Mouse (Mus musculus) heart, embryonic 15.5 days (tissue): ENCODE measurements around the gene Cyp2d10. TPM values are rescaled to one million over a fixed set of nuclear protein-coding genes. Genes with fewer than 3 reads are reported as not detected.
A peak's percentile ranks its signal among the peaks of the same experiment; 100 is the strongest.
"Not testable (repeated sequence)": the region's sequence is repeated elsewhere in the genome, so short reads cannot be mapped to it uniquely, and the experiment has no call there.

Source experiments
- ATAC-seq: fragments of 200-750 bp; cut with Nextera tagmentation; replicated peaks from 2 replicates; pipeline ENCODE4 v1.8.0; 2017; ENCODE audit warnings: low read depth, moderate TSS enrichment; ENCODE audit not compliant: insufficient number of reproducible peaks, insufficient read depth, low FRiP score
- H3K27ac ChIP-seq: fragments of 300-500 bp; sonication (generic); 2 replicates; pipeline ENCODE4 v1.5.1; 2015; ENCODE audit warnings: mild to moderate bottlenecking, inconsistent platforms
- H3K27me3 ChIP-seq: fragments of 300-500 bp; sonication (generic); 2 replicates; pipeline ENCODE4 v1.6.1; 2015; ENCODE audit warnings: inconsistent platforms
- H3K36me3 ChIP-seq: fragments of 300-500 bp; sonication (generic); 2 replicates; pipeline ENCODE4 v1.6.1; 2015; ENCODE audit warnings: mild to moderate bottlenecking, inconsistent platforms
- H3K4me1 ChIP-seq: fragments of 300-500 bp; sonication (generic); replicated peaks from 2 replicates; pipeline ENCODE4 v1.6.1; 2015; ENCODE audit warnings: inconsistent platforms
- H3K4me2 ChIP-seq: fragments of 300-500 bp; sonication (generic); 2 replicates; pipeline ENCODE4 v1.6.1; 2015; ENCODE audit warnings: inconsistent platforms, mild to moderate bottlenecking, moderate library complexity
- H3K4me3 ChIP-seq: fragments of 300-500 bp; sonication (generic); 2 replicates; pipeline ENCODE4 v1.5.1; 2015; ENCODE audit warnings: mild to moderate bottlenecking, inconsistent platforms
- H3K9ac ChIP-seq: fragments of 300-500 bp; sonication (generic); 2 replicates; pipeline ENCODE4 v1.6.1; 2015; ENCODE audit warnings: mild to moderate bottlenecking, inconsistent platforms
- H3K9me3 ChIP-seq: fragments of 300-500 bp; sonication (generic); replicated peaks from 2 replicates; pipeline ENCODE4 v1.6.1; 2016; ENCODE audit warnings: inconsistent platforms
- WGBS: fragments of 180-500 bp; shearing (Covaris S2); methylation state at CpG from one replicate; pipeline ENCODE4 v1.1.7; 2015; ENCODE audit warnings: mixed read lengths; 5-methylcytosine and 5-hydroxymethylcytosine counted together
- polyA plus RNA-seq: library from polyadenylated mRNA; unstranded; fragments of >200 nt; fragmentation: Nextera tagmentation; extraction: Ambion mirVana; gene quantifications from 2 replicates; pipeline ENCODE4 v1.2.1, GENCODE M21; 2015

Cyp2d10 gene
- polyA plus RNA-seq, 1 experiment from 2014 or later, result not detected

DNA sequence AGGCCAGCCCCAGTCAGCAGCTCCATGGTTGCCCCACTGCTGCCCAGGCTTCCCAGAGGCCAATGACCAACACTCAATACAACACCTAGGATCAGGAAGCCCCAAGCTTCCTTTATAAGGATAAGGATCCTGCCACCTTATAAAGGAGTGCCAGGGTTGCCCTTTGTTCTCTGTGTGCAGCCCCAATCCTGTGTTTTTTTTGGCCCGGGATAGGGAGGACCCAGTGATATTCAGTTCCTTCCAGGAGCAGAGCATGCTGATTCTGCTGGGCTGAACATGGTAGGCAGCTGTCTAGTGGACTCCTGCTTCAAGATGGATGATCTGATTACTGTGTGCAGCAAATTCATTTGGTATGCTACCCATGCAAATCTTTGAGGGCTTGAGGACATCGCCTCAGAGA lies 13.1 kb downstream of the Cyp2d10 start, which contains the start of gene Cyp2d11:
Gene Cyp2d11, minus strand, starts transcription at position 101 of the 400 bp plus-strand sequence.
- not testable (repeated sequence) for H3K4me1 ChIP-seq, H3K4me3 ChIP-seq, H3K27me3 ChIP-seq, H3K27ac ChIP-seq, H3K9me3 ChIP-seq, H3K36me3 ChIP-seq, H3K9ac ChIP-seq, H3K4me2 ChIP-seq, ATAC-seq
- 84% methylated on average over 2 of the region's 2 CpGs for WGBS

DNA sequence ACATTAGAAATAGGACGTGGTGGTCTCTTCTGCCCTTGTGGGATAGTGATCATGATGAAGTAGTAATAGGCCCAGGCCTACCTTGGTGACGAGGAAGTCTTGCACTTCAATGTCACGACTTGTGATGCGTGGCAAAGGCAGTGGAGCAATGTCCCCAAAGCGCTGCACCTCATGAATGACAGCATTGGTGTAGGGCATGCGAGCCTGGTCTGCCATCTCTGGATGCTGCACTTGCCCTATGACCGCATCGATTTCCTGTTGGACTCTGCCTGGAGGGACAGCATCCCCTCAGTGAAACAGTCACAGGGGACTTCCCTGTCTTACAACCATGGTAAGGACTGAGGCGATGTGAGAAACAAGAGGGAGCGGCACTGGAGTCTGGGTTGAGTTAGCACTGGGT lies 17.1 kb downstream of the Cyp2d10 start:
- ATAC-seq, H3K4me1 ChIP-seq, H3K4me3 ChIP-seq, H3K4me2 ChIP-seq, H3K27me3 ChIP-seq, H3K36me3 ChIP-seq, H3K9me3 ChIP-seq, H3K27ac ChIP-seq, H3K9ac ChIP-seq: not testable (repeated sequence)
- WGBS, result 88% methylated on average over 10 of the region's 10 CpGs

DNA sequence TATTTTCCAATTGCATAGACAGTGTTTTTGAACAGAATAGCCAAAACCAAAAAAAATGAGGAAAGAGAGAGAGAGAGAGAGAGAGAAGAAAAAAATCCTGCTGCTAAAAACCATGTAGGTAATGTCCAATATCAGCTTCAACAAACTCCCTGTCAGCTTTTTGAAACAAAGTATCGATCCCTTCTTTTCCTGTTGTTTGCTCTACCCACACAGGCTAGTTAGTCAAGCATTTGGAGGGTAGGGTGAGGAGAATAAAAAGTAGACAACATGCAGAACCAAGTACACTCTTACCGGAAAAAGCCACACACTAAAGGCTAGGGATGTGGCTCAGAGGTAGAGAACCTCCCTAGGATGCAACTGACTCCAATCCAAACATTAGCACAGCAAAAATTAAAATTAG lies 21.3 kb downstream of the Cyp2d10 start:
- WGBS, result 89% methylated on average over 2 of the region's 2 CpGs

DNA sequence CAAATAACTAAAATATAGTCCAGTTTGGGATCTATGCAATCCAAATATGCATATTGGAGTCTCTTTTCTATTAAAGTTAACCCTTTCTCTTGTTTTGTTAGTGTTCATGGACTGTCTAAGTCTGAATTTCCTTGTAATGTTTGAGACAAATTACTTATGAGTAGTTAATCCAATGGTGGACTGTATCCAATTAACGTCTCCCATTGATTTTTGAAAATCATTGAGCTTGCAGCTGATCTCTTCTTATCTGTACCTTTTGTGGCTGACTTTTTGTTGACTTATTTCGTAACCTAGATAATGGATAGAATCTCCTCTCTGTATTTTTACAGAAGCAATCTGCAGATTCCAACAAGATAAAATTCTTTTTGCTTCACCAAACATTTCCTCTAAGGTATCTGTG lies 24.6 kb downstream of the Cyp2d10 start:
- no peak for ATAC-seq
- H3K9me3 ChIP-seq, result no peaks in the 10 kb centered on the region
- H3K27me3 ChIP-seq, result no peaks in the 10 kb centered on the region
- H3K27ac ChIP-seq, result no peak overlapping the region
- H3K4me2 ChIP-seq, result no peak overlapping the region
- H3K4me1 ChIP-seq, result peaks cover 26% of the 10 kb centered on the region
- 85% methylated on average over 2 of the region's 2 CpGs for WGBS
- no peaks in the 10 kb centered on the region for H3K36me3 ChIP-seq
- no peak overlapping the region for H3K9ac ChIP-seq
- no peak overlapping the region for H3K4me3 ChIP-seq

More for the DNA sequence above, 21.3 kb downstream of the Cyp2d10 start:
- H3K27ac ChIP-seq, result no peak overlapping the region
- no peak overlapping the region for H3K4me3 ChIP-seq
- no peaks in the 10 kb centered on the region for H3K36me3 ChIP-seq
- H3K27me3 ChIP-seq, result no peaks in the 10 kb centered on the region
- no peak for ATAC-seq
- peaks cover 5% of the 10 kb centered on the region; the same call in 1 of the 2 replicates for H3K4me1 ChIP-seq
- H3K9ac ChIP-seq, result no peak overlapping the region
- H3K4me2 ChIP-seq, result no peak overlapping the region
- H3K9me3 ChIP-seq, result no peaks in the 10 kb centered on the region

DNA sequence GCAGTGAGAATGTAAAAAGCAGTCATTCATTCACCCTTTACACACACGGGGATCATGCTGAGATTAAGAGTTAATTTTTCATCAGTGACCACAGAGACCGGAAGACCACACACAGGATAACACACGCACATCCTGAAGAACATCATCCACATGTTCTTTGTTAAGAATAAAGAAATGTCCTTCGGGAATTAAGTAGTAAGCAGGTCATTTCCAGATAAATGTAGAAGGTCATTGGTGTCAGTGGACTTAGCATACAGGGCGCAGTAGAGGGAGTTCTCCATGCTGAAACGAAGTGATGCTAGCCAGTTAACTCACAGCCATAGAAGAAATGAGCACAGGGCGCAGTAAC lies 26.3 kb downstream of the Cyp2d10 start:
- 30% methylated on average over 7 of the region's 7 CpGs for WGBS
- no peak for ATAC-seq
- no peaks in the 10 kb centered on the region for H3K9me3 ChIP-seq
- no peaks in the 10 kb centered on the region for H3K27me3 ChIP-seq
- H3K27ac ChIP-seq, result peak overlapping the region; percentile 72
- peak overlapping the region; percentile 46; the same call in 1 of the 2 replicates for H3K9ac ChIP-seq
- peaks cover 40% of the 10 kb centered on the region for H3K4me1 ChIP-seq
- peak overlapping the region; percentile 60 for H3K4me3 ChIP-seq
- H3K36me3 ChIP-seq, result no peaks in the 10 kb centered on the region
- peak overlapping the region; percentile 82 for H3K4me2 ChIP-seq

DNA sequence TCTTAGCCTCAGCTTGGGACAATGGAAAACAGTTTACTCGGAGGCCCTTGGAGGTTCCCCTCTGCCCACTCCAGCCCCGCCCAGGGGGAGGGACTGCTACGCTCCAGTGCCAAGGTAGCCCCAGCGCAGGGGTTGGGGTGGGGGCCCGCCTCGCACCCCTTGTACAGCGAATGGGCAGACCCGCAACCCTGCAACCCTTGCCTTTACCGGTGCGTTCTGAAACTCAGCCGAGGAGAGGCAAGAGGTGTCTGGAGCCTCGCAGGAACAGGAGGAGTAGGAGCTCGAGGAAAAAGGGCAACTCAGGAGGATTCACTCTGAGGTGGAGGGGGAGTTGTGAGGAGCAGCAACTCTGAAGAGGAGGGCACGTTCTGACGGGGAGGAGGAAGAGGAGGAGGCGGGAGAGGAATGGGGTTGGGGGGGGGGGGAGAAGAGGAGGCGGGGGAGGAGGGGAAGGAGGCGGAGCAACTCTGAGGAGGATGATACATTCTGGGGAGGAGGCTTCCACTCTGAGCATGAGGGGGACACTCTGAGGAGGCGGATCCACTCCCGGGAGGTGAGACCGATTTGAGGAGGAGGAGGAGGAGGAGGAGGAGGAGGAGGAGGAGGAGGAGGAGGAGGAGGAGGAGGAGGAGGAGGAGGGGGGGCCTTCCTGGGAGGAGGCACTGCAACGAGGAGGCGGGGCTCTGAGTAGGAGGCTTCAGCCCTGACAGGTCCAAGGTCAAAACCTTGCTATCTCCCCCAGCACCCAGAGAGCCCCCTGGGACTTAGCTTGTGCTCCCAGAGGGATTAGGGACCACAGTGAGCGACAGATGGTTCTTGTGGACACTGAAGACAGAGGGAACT lies 26.9 kb downstream of the Cyp2d10 start, which contains the start of gene Cyp2d22:
Gene Cyp2d22, minus strand, starts transcription at position 390 of the 843 bp plus-strand sequence.
- peak within 1 kb of the TSS; percentile 82 for H3K4me2 ChIP-seq
- H3K36me3 ChIP-seq, result no peaks in the 10 kb centered on the region
- WGBS, result 2% methylated on average over 18 of the region's 24 CpGs
- peak within 1 kb of the TSS; percentile 65 for H3K9ac ChIP-seq
- no peaks in the 10 kb centered on the region for H3K9me3 ChIP-seq
- peaks cover 41% of the 10 kb centered on the region for H3K4me1 ChIP-seq
- no peaks in the 10 kb centered on the region for H3K27me3 ChIP-seq
- peak; percentile 62 for ATAC-seq
- H3K27ac ChIP-seq, result peak within 1 kb of the TSS; percentile 89
- H3K4me3 ChIP-seq, result peak within 1 kb of the TSS; percentile 60

DNA sequence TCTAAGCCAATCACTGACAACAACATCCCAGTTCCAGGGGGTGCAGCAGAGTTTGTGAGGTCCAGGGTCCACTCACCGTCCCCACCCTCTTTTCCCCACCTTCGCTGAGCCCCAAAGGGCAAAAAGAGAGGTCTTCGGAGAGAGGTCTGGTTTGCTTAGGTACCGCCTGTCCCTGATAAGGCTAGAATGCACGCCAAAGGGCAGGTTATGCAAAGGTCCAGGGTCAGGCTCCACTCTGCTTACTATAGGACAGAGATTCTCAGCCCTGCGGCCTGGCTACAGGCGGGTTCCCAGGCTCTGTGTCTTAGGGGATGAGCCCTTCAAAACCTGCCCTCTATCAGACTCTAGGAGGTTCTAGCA lies 27.5 kb downstream of the Cyp2d10 start:
- no peaks in the 10 kb centered on the region for H3K27me3 ChIP-seq
- peak; percentile 3; the same call in 1 of the 2 replicates for ATAC-seq
- no peaks in the 10 kb centered on the region for H3K36me3 ChIP-seq
- H3K27ac ChIP-seq, result peak overlapping the region; percentile 89
- 22% methylated on average over 7 of the region's 7 CpGs for WGBS
- H3K4me1 ChIP-seq, result peaks cover 41% of the 10 kb centered on the region
- H3K4me3 ChIP-seq, result peak overlapping the region; percentile 60
- no peaks in the 10 kb centered on the region for H3K9me3 ChIP-seq
- H3K9ac ChIP-seq, result peak overlapping the region; percentile 65
- H3K4me2 ChIP-seq, result peak overlapping the region; percentile 82

DNA sequence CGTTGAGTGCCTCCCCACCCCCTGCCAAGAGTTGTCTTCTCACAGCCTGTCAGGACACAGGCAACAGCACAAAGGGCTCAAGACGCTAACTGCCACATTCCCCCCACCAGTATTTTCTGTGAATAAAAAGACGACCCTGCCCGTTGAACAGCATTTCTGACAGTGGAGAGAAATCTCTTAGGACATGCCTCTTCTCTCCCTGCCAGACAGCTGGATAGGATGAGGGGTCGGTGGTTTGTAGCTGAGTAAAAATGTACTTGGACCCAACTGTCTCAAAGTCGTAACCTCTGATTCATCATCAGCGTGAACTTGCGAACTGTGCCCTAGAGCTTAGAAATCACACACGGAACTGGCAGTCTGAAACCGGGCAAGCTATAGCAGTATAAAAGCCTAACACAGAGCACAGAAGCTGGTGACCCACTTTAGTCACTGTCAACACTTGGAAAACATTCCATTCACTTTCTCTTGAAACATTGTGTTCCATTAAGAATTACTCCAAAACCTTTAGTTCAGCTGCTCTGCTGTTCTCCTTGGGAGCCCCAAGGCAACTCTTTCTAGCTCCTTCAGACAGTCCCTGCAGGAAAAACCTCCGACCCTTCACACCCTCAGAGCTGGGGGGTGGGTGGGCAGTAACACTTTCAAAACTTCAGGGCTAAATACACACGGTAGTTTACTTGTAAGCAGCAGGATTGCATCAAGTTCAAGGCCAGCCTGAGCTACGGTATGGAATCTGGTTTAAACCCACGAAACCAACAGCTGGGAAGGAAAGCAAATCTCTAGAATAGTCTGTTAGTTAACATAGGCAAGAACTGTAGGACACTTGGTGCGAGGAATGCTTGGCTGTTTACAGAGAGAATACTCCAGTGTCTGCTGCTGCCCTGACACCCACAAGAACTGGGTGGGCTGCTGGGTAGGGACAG lies 28.5 kb downstream of the Cyp2d10 start:
- H3K9ac ChIP-seq, result peak overlapping the region; percentile 23; the same call in 1 of the 2 replicates
- H3K27me3 ChIP-seq, result no peaks in the 10 kb centered on the region
- peak overlapping the region; percentile 6 for H3K4me3 ChIP-seq
- peaks cover 41% of the 10 kb centered on the region for H3K4me1 ChIP-seq
- no peak for ATAC-seq
- no peaks in the 10 kb centered on the region for H3K36me3 ChIP-seq
- H3K9me3 ChIP-seq, result no peaks in the 10 kb centered on the region
- H3K27ac ChIP-seq, result peak overlapping the region; percentile 89
- 45% methylated on average over 15 of the region's 15 CpGs for WGBS
- H3K4me2 ChIP-seq, result peak overlapping the region; percentile 82

DNA sequence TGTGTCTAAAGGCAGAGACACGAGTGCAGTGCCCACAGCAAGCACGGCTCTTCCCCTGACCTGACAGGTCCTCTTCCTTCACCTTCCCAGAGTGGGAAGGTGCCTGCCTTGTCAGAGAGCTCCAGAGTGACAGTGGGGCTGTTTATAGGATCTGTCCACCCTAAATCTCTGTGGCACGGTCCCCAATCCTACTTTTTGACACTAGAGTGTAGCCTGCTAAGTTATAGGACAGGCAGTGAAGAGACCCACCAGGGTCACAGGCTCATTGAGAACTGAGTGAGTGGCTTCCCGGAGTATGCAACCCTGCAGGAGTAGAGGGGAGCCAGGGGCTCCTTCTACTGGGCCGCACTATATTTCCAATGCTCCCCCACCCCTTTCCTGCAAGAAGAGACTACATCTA lies 29.3 kb downstream of the Cyp2d10 start:
- H3K27me3 ChIP-seq, result no peaks in the 10 kb centered on the region
- peak overlapping the region; percentile 89; the same call in 1 of the 2 replicates for H3K27ac ChIP-seq
- no peak overlapping the region; the same call in 1 of the 2 replicates for H3K4me2 ChIP-seq
- H3K4me1 ChIP-seq, result peaks cover 41% of the 10 kb centered on the region
- no peak overlapping the region for H3K9ac ChIP-seq
- H3K9me3 ChIP-seq, result no peaks in the 10 kb centered on the region
- ATAC-seq, result no peak
- no peaks in the 10 kb centered on the region for H3K36me3 ChIP-seq
- no peak overlapping the region for H3K4me3 ChIP-seq
- 70% methylated on average over 5 of the region's 5 CpGs for WGBS

DNA sequence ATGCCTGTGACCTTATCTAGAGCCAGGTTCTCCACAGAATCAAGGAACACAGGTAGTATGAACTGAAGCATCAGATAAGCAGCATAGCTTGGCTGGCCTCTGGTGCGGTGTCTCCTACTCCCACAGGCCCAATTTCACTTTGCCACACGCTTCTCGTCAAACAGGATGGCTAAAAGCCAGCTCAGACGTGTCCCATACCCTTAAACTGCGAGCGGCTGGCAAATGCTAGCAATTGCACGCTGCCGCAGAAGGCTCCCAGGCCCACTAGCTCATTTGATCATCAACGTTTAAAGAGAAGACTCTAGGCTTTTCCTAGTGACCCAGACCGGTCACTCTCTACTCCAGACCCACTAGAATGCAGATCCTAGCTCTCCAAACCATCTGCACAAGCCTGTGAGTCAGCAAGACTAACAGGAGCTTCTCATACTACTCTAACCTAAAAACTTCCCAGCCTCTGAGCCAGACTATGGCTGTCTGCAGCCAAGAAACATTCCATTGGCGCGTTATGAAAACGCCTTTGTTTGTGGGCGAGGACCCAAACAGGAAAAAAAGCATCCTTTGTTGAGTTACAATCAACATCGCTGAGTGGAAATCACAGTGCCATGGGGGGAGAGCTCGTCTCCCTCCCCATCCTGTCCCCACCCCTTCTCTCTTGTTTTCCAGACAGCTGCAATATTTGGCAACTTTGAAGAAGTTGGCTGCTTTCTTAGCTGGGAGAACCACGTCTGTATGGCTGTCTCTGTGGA lies 30.4 kb downstream of the Cyp2d10 start:
- H3K4me3 ChIP-seq, result no peak overlapping the region
- H3K9me3 ChIP-seq, result no peaks in the 10 kb centered on the region
- no peak overlapping the region for H3K4me2 ChIP-seq
- WGBS, result 60% methylated on average over 17 of the region's 17 CpGs
- H3K9ac ChIP-seq, result no peak overlapping the region
- no peak; the same call in 1 of the 2 replicates for ATAC-seq
- peak overlapping the region; percentile 65 for H3K27ac ChIP-seq
- no peaks in the 10 kb centered on the region for H3K27me3 ChIP-seq
- H3K4me1 ChIP-seq, result peaks cover 41% of the 10 kb centered on the region
- no peaks in the 10 kb centered on the region for H3K36me3 ChIP-seq

DNA sequence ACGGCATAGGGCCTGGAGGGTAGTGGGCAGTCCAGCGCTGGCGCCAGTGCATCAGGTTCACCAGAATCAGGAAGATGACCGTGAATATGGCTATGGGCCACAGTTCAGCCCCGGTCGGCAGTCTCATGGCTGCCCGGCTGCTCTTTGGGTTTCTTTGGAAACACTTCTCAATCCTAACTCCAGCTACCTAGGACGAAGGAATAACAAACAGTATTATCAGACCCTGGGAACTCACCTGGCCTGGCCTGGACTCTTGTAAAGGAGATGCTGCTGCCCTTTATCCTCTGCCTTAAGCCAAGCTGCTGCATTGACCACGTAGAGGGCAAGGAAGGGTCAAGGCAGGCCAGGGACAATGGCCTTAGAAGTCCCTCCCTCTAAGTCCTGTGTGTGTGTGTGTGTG lies 31.1 kb downstream of the Cyp2d10 start:
- Histone ChIP-seq H3K4me1 (peaks cover 38% of the 10 kb centered on the region), H3K27me3 (no peaks in the 10 kb centered on the region), H3K9ac (no peak overlapping the region), H3K27ac (peak overlapping the region; percentile 65), H3K9me3 (no peaks in the 10 kb centered on the region), H3K4me2 (no peak overlapping the region), H3K4me3 (no peak overlapping the region), H3K36me3 (no peaks in the 10 kb centered on the region)
- 89% methylated on average over 9 of the region's 9 CpGs for WGBS
- ATAC-seq, result no peak
